Mouse (Mus musculus) midbrain, postnatal 0 days (tissue): Measurements from ENCODE around the gene Olfr430. TPM values are rescaled to one million over a fixed set of nuclear protein-coding genes. Genes with fewer than 3 reads are reported as not detected.
"Not testable (repeated sequence)": the region's sequence is repeated elsewhere in the genome, so short reads cannot be mapped to it uniquely, and the experiment has no call there.

Source experiments
- ATAC-seq: fragments of 200-750 bp; cut with Nextera tagmentation; 2 replicates; pipeline ENCODE4 v1.8.0; 2017; ENCODE audit warnings: moderate number of reproducible peaks, mild to moderate bottlenecking, moderate TSS enrichment, moderate library complexity; ENCODE audit not compliant: low FRiP score
- DNase-seq: peaks from one replicate; pipeline ENCODE4 v3.0.0-alpha.2; 2015; ENCODE audit warnings: low spot score
- H3K27ac ChIP-seq: fragments of 300-500 bp; sonication (generic); 2 replicates; pipeline ENCODE4 v1.5.1; 2014; ENCODE audit warnings: low read depth, mild to moderate bottlenecking, low read length, mixed read lengths
- H3K27me3 ChIP-seq: fragments of 300-500 bp; sonication (generic); 2 replicates; pipeline ENCODE4 v1.6.1; 2014; ENCODE audit warnings: low read length, control low read depth, mixed read lengths; ENCODE audit not compliant: insufficient read depth
- H3K36me3 ChIP-seq: fragments of 300-500 bp; sonication (generic); 2 replicates; pipeline ENCODE4 v1.6.1; 2014; ENCODE audit warnings: low read length, control low read depth, mixed read lengths; ENCODE audit not compliant: insufficient read depth
- H3K4me1 ChIP-seq: fragments of 300-500 bp; sonication (generic); 2 replicates; pipeline ENCODE4 v1.6.1; 2014; ENCODE audit warnings: mild to moderate bottlenecking, control low read depth, antibody characterized with exemption, low read length, mixed read lengths; ENCODE audit not compliant: insufficient read depth
- H3K4me2 ChIP-seq: fragments of 300-500 bp; sonication (generic); 2 replicates; pipeline ENCODE4 v1.6.1; 2014; ENCODE audit warnings: low read depth, mild to moderate bottlenecking, low read length, mixed read lengths; ENCODE audit not compliant: poor library complexity, severe bottlenecking
- H3K4me3 ChIP-seq: fragments of 300-500 bp; sonication (generic); 2 replicates; pipeline ENCODE4 v1.5.1; 2014; ENCODE audit warnings: low read depth, mild to moderate bottlenecking, low read length, moderate library complexity
- H3K9ac ChIP-seq: fragments of 300-500 bp; sonication (generic); replicated peaks from 2 replicates; pipeline ENCODE4 v1.6.1; 2014; ENCODE audit warnings: mild to moderate bottlenecking, low read length, moderate library complexity, mixed read lengths; ENCODE audit not compliant: poor library complexity, severe bottlenecking
- H3K9me3 ChIP-seq: fragments of 300-500 bp; sonication (generic); 2 replicates; pipeline ENCODE4 v1.6.1; 2016; ENCODE audit warnings: low read length, control low read depth
- CTCF ChIP-seq: IDR thresholded peaks from 2 replicates; pipeline ENCODE4 v1.5.1; 2016; ENCODE audit warnings: antibody characterized with exemption, mild to moderate bottlenecking
- WGBS: fragments of 180-500 bp; shearing (Covaris S2); extraction: QIAGEN DNeasy Blood & Tissue Kit; methylation state at CpG from one replicate; pipeline ENCODE4 v1.1.7; 2014; 5-methylcytosine and 5-hydroxymethylcytosine counted together
- polyA plus RNA-seq: library from polyadenylated mRNA; unstranded; fragments of >200 nt; fragmentation: Nextera tagmentation; extraction: Ambion mirVana; gene quantifications from 2 replicates; pipeline ENCODE4 v1.2.1, GENCODE M21; 2015
- total RNA-seq: library from RNA; depleted of rRNA; stranded (reverse); fragments of >200 nt; gene quantifications from 2 replicates; pipeline ENCODE4 v1.2.3, GENCODE M21; 2014

The Olfr430 gene
- total and polyA plus RNA-seq, 2 experiments from 2014 or later: not detected

GRCm38 (mm10) chr1:174044431-174044830, 22.0 kb upstream of the Olfr430 start:
- 83% methylated on average over 2 of the region's 2 CpGs for WGBS
- no peak overlapping the region for H3K27ac ChIP-seq
- ATAC-seq: no peak

GRCm38 (mm10) chr1:174048227-174048626, 18.2 kb upstream of the Olfr430 start:
- H3K4me3 ChIP-seq, DNase-seq, H3K4me2 ChIP-seq, H3K27ac ChIP-seq, ATAC-seq, H3K9me3 ChIP-seq, H3K9ac ChIP-seq, H3K36me3 ChIP-seq, H3K27me3 ChIP-seq, H3K4me1 ChIP-seq: not testable (repeated sequence)
- 88% methylated on average over 6 of the region's 6 CpGs for WGBS

More at GRCm38 (mm10) chr1:174044431-174044830, 22.0 kb upstream of the Olfr430 start:
- Histone ChIP-seq H3K36me3 (no peaks in the 10 kb centered on the region), H3K27me3 (no peaks in the 10 kb centered on the region), H3K4me1 (no peaks in the 10 kb centered on the region), H3K9ac (no peak overlapping the region), H3K4me2 (no peak overlapping the region), H3K4me3 (no peak overlapping the region), H3K9me3 (no peaks in the 10 kb centered on the region)
- no peak for TF ChIP-seq CTCF
- no peak for DNase-seq

- no peak within 1 kb of the TSS for H3K27ac ChIP-seq
- no peaks in the 10 kb centered on the region for H3K27me3 ChIP-seq
- no peaks in the 10 kb centered on the region for H3K4me1 ChIP-seq
- H3K9ac ChIP-seq: no peak within 1 kb of the TSS
- 70% methylated on average over 2 of the region's 2 CpGs for WGBS
- no peak for DNase-seq
- no peaks in the 10 kb centered on the region for H3K36me3 ChIP-seq
- no peak within 1 kb of the TSS for H3K4me3 ChIP-seq
- H3K4me2 ChIP-seq: no peak within 1 kb of the TSS
- no peak for ATAC-seq
- H3K9me3 ChIP-seq: no peaks in the 10 kb centered on the region
- TF ChIP-seq CTCF: no peak
Measured at GRCm38 (mm10) chr1:174048893-174049292, 17.5 kb upstream of the Olfr430 start, which contains the start of gene Olfr432. Gene Olfr432, plus strand, starts transcription at chr1:174049205.

GRCm38 (mm10) chr1:174049357-174049756, 17.0 kb upstream of the Olfr430 start:
- not testable (repeated sequence) for DNase-seq, H3K4me1 ChIP-seq, H3K27ac ChIP-seq, H3K4me3 ChIP-seq, H3K9me3 ChIP-seq, ATAC-seq, H3K27me3 ChIP-seq, H3K4me2 ChIP-seq, H3K36me3 ChIP-seq, H3K9ac ChIP-seq
- WGBS: 87% methylated on average over 4 of the region's 4 CpGs

GRCm38 (mm10) chr1:174050532-174050931, 15.9 kb upstream of the Olfr430 start:
- no peak overlapping the region for H3K4me3 ChIP-seq
- DNase-seq (no peak), ATAC-seq (no peak)
- H3K9me3 ChIP-seq: no peaks in the 10 kb centered on the region
- no peak overlapping the region for H3K9ac ChIP-seq
- no peaks in the 10 kb centered on the region for H3K36me3 ChIP-seq
- 84% methylated on average over 4 of the region's 4 CpGs for WGBS
- no peak overlapping the region for H3K27ac ChIP-seq
- no peaks in the 10 kb centered on the region for H3K27me3 ChIP-seq
- TF ChIP-seq CTCF: no peak
- no peaks in the 10 kb centered on the region for H3K4me1 ChIP-seq
- H3K4me2 ChIP-seq: no peak overlapping the region

GRCm38 (mm10) chr1:174051515-174051914, 14.9 kb upstream of the Olfr430 start:
- TF ChIP-seq CTCF: no peak
- Histone ChIP-seq H3K36me3 (no peaks in the 10 kb centered on the region), H3K4me2 (no peak overlapping the region), H3K4me1 (no peaks in the 10 kb centered on the region), H3K9ac (no peak overlapping the region), H3K4me3 (no peak overlapping the region), H3K27ac (no peak overlapping the region), H3K9me3 (no peaks in the 10 kb centered on the region), H3K27me3 (no peaks in the 10 kb centered on the region)
- DNase-seq: no peak
- no peak for ATAC-seq
- 91% methylated on average over 4 of the region's 4 CpGs for WGBS
